Mouse (Mus musculus) CH12.LX (cell line): Measurements from ENCODE around the gene Cnn3.

Experiments
- CTCF ChIP-seq, 2 experiments: IDR thresholded peaks in 1 of 2; conservative IDR thresholded peaks in 1 of 2; 2 replicates each; pipeline ENCODE4 v1.5.1; 2011 to 2012; ENCODE audit warnings: low read depth in 2 of 2, low read length in 2 of 2, improper control_type of control experiment in 1 of 2, inconsistent platforms in 1 of 2, mild to moderate bottlenecking in 1 of 2, moderate library complexity in 1 of 2
- MXI1 ChIP-seq: IDR thresholded peaks from 2 replicates; pipeline ENCODE4 v1.6.1; 2011; ENCODE audit warnings: mild to moderate bottlenecking, low read depth, low read length, improper control_type of control experiment

GRCm38 (mm10) chr3:121426621-121427519, 573 bp downstream of the Cnn3 start:
- TF ChIP-seq MXI1 (no peak), CTCF (conservative IDR thresholded peaks at IDR 0.05 in 1 of 2, IDR thresholded peaks at IDR 0.05 in 1 of 2; ENCODE audit: low read depth in 2 of 2, low read length in 2 of 2) (peak in 1 of 2 experiments; percentile 45; a peak in 2 of 4 replicates)
